Mouse (Mus musculus) olfactory bulb, adult 2 months (tissue): Measurements from ENCODE around the gene Bcat1.

ENCODE experiments used
- CTCF ChIP-seq: fragments of 200-500 bp; IDR thresholded peaks from 2 replicates; pipeline ENCODE4 v1.5.1; 2012; ENCODE audit warnings: low read depth, mild to moderate bottlenecking, low read length, moderate library complexity; ENCODE audit not compliant: insufficient read depth
- POLR2A ChIP-seq: fragments of 200-500 bp; IDR thresholded peaks from 2 replicates; pipeline ENCODE4 v1.6.1; 2012; ENCODE audit warnings: mild to moderate bottlenecking, low read depth, low read length, moderate library complexity; ENCODE audit not compliant: insufficient read depth

DNA sequence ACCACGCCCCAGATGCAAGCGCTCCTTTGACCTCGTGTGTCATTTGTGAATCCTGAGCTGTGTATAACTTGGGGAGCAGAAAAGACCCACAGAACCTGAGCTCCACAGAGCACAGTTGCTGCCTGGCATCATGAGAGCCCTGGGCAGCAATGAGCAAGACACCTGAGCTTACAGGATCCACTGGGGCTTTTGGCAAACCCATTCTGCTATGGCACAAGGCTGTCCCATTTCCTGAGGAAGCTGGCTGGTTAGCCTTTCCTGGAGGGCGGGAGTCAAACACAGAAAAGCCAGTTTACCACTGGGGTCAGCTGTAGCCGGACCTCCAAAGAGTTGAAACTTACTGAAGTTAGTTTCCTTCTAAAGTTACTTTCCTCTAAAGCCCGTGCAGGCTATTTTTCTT, 9.6 kb downstream of the Bcat1 start:
- TF ChIP-seq POLR2A = no peak
- TF ChIP-seq CTCF = no peak
